Mouse (Mus musculus) stomach, embryonic 14.5 days (tissue): Measurements from ENCODE around the gene 1700016K19Rik. TPM values are rescaled to one million over a fixed set of nuclear protein-coding genes. Genes with fewer than 3 reads are reported as not detected.
A peak's percentile ranks its signal among the peaks of the same experiment; 100 is the strongest.

Experiments
- ATAC-seq: fragments of 200-750 bp; cut with Nextera tagmentation; 2 replicates; pipeline ENCODE4 v1.8.0; 2017; ENCODE audit warnings: low read depth, moderate TSS enrichment; ENCODE audit not compliant: insufficient number of reproducible peaks, insufficient read depth, low FRiP score
- H3K27ac ChIP-seq: fragments of 300-500 bp; sonication (generic); 2 replicates; pipeline ENCODE4 v1.5.1; 2014; ENCODE audit warnings: mild to moderate bottlenecking, low read length, moderate library complexity, mixed read lengths
- H3K27me3 ChIP-seq: fragments of 300-500 bp; sonication (generic); 2 replicates; pipeline ENCODE4 v1.6.1; 2014; ENCODE audit warnings: low read length, control low read depth, mixed read lengths; ENCODE audit not compliant: control insufficient read depth, insufficient read depth
- H3K36me3 ChIP-seq: fragments of 300-500 bp; sonication (generic); 2 replicates; pipeline ENCODE4 v1.6.1; 2014; ENCODE audit warnings: mild to moderate bottlenecking, control low read depth, low read length, moderate library complexity, mixed read lengths; ENCODE audit not compliant: control insufficient read depth, insufficient read depth
- H3K4me1 ChIP-seq: fragments of 300-500 bp; sonication (generic); 2 replicates; pipeline ENCODE4 v1.6.1; 2014; ENCODE audit warnings: low read length, control low read depth, mixed read lengths; ENCODE audit not compliant: control insufficient read depth, insufficient read depth
- H3K4me2 ChIP-seq: fragments of 300-500 bp; sonication (generic); replicated peaks from 2 replicates; pipeline ENCODE4 v1.6.1; 2014; ENCODE audit warnings: low read depth, low read length, control low read depth
- H3K4me3 ChIP-seq: fragments of 300-500 bp; sonication (generic); 2 replicates; pipeline ENCODE4 v1.5.1; 2014; ENCODE audit warnings: low read depth, low read length, control low read depth
- H3K9ac ChIP-seq: fragments of 300-500 bp; sonication (generic); replicated peaks from 2 replicates; pipeline ENCODE4 v1.6.1; 2014; ENCODE audit warnings: low read depth, mild to moderate bottlenecking, control low read depth, low read length, moderate library complexity, mixed read lengths
- H3K9me3 ChIP-seq: fragments of 300-500 bp; sonication (generic); 2 replicates; pipeline ENCODE4 v1.6.1; 2016; ENCODE audit warnings: low read depth, low read length, control low read depth; ENCODE audit not compliant: control insufficient read depth
- whole genome bisulfite sequencing: fragments of 180-500 bp; shearing (Covaris S2); extraction: QIAGEN DNeasy Blood & Tissue Kit; methylation state at CpG from one replicate; pipeline ENCODE4 v1.1.7; 2014; 5-methylcytosine and 5-hydroxymethylcytosine counted together
- polyA plus RNA-seq: library from polyadenylated mRNA; unstranded; fragments of >200 nt; fragmentation: Nextera tagmentation; extraction: Ambion mirVana; gene quantifications from 2 replicates; pipeline ENCODE4 v1.2.1, GENCODE M21; 2014

Gene 1700016K19Rik
- polyA plus RNA-seq, 1 experiment from 2014 or later: 3.2 TPM

DNA sequence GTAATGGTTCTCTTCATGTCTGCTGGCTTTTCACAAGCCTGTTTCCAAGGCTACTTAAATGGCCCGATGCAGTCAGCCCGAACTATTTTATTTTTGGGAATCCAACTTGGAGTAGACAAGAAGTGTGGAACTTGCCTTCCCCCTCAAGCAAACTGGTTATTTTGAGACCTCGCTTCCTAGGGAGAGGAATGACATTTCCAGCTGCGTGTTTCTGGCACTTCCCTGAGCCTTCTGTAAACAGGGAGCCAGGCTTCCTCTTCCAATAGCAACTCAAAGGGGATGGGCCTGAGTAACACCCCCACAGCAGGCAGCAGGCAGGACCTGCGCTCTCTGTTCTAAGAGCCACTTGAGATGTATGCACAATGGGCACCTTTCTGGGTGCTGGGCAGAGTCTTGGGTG lies 43.2 kb downstream of the 1700016K19Rik start:
- no peak overlapping the region for H3K4me2 ChIP-seq
- 32% methylated on average over 5 of the region's 5 CpGs for WGBS
- H3K4me1 ChIP-seq: peaks cover 15% of the 10 kb centered on the region
- H3K9ac ChIP-seq: no peak overlapping the region
- no peak for ATAC-seq
- H3K27me3 ChIP-seq: no peaks in the 10 kb centered on the region
- H3K27ac ChIP-seq: no peak overlapping the region; the same call in 1 of the 2 replicates
- H3K9me3 ChIP-seq: no peaks in the 10 kb centered on the region
- no peak overlapping the region for H3K4me3 ChIP-seq
- 0 out of 2 replicates have a peak, but pooled peaks cover 3% of the 10 kb centered on the region for H3K36me3 ChIP-seq

DNA sequence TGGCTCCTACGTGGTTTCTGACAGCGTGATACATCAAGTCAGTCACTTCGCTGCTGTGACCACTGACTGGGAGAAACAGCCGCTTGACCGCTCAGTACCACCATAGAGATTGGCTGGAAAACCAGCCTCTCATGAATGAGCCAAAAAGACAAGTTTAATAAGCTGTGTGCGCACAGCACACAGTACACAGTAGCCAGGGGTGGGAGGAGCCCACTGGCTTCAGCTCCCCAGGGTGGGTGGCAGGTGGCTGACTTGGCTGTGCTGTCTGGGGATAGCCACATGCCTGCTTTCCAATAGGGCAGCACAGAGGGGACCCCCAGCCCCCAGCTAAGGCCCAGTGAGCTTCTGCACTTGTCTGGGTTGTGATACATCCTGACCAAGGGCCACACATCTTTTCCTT lies 44.8 kb downstream of the 1700016K19Rik start:
- 74% methylated on average over 6 of the region's 6 CpGs for WGBS
- no peaks in the 10 kb centered on the region for H3K27me3 ChIP-seq
- no peak overlapping the region for H3K9ac ChIP-seq
- H3K27ac ChIP-seq: no peak overlapping the region
- H3K4me1 ChIP-seq: peaks cover 15% of the 10 kb centered on the region
- H3K36me3 ChIP-seq: 0 out of 2 replicates have a peak, but pooled peaks cover 3% of the 10 kb centered on the region
- no peak for ATAC-seq
- no peaks in the 10 kb centered on the region for H3K9me3 ChIP-seq
- no peak overlapping the region for H3K4me2 ChIP-seq
- no peak overlapping the region for H3K4me3 ChIP-seq

- Histone ChIP-seq H3K4me2 (no peak overlapping the region), H3K27ac (no peak overlapping the region), H3K9me3 (no peaks in the 10 kb centered on the region), H3K4me3 (no peak overlapping the region), H3K9ac (no peak overlapping the region), H3K4me1 (peaks cover 15% of the 10 kb centered on the region), H3K27me3 (no peaks in the 10 kb centered on the region), H3K36me3 (0 out of 2 replicates have a peak, but pooled peaks cover 3% of the 10 kb centered on the region)
- ATAC-seq: no peak
- WGBS: 75% methylated on average over 6 of the region's 6 CpGs
Measured at GRCm38 (mm10) chr11:76045367-76045766, 45.7 kb downstream of the 1700016K19Rik start.

DNA sequence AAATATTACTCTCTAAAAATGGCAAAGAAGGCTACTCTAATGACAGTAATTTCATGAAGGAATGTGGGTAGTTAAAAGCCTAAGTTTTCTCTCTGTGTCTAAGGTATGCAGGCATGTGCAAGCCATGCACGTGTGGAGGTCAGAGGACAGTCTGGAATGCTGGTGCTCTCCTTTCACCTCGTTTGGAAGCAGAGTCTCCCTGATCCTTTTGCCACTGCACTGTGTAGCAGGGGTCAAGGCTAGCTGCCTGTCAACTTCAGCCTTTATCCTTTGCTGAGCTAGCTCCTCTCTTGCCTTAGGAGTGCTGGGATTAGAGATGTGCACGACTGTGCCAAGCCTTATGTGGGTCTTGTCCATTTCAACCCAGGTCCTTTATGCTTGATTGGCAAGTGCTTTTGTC lies 50.8 kb downstream of the 1700016K19Rik start:
- 33% methylated on average over 3 of the region's 3 CpGs for WGBS
- Histone ChIP-seq H3K9ac (no peak overlapping the region), H3K4me2 (no peak overlapping the region), H3K4me3 (no peak overlapping the region), H3K9me3 (no peaks in the 10 kb centered on the region), H3K36me3 (no peaks in the 10 kb centered on the region), H3K27ac (no peak overlapping the region), H3K27me3 (no peaks in the 10 kb centered on the region), H3K4me1 (peaks cover 6% of the 10 kb centered on the region; the same call in 1 of the 2 replicates)
- ATAC-seq: no peak

- no peaks in the 10 kb centered on the region for H3K27me3 ChIP-seq
- no peaks in the 10 kb centered on the region for H3K9me3 ChIP-seq
- WGBS: 34% methylated on average over 5 of the region's 5 CpGs
- ATAC-seq: 0 out of 2 replicates have a peak, but pooled peaks have one; percentile 42
- H3K9ac ChIP-seq: no peak overlapping the region
- no peaks in the 10 kb centered on the region for H3K36me3 ChIP-seq
- peaks cover 6% of the 10 kb centered on the region; the same call in 1 of the 2 replicates for H3K4me1 ChIP-seq
- no peak overlapping the region for H3K4me3 ChIP-seq
- no peak overlapping the region for H3K27ac ChIP-seq
- H3K4me2 ChIP-seq: no peak overlapping the region
Measured at GRCm38 (mm10) chr11:76050967-76051512, 51.3 kb downstream of the 1700016K19Rik start.

GRCm38 (mm10) chr11:76052496-76052895 lies 52.8 kb downstream of the 1700016K19Rik start:
- 77% methylated on average over 5 of the region's 5 CpGs for WGBS
- ATAC-seq: no peak
- H3K9me3 ChIP-seq: no peaks in the 10 kb centered on the region
- no peak overlapping the region for H3K4me2 ChIP-seq
- H3K4me3 ChIP-seq: no peak overlapping the region
- no peaks in the 10 kb centered on the region for H3K36me3 ChIP-seq
- peaks cover 6% of the 10 kb centered on the region; the same call in 1 of the 2 replicates for H3K4me1 ChIP-seq
- H3K27me3 ChIP-seq: no peaks in the 10 kb centered on the region
- H3K27ac ChIP-seq: no peak overlapping the region
- H3K9ac ChIP-seq: no peak overlapping the region

Other genes with a start within 250 kb of the 1700016K19Rik start
- 2.5 and 2.6 TPM in 2 replicates for gene Doc2b, start 203.9 kb upstream of the 1700016K19Rik start, polyA plus RNA-seq
- 8.6 and 10.6 TPM in 2 replicates for gene Rph3al, start 61.5 kb upstream of the 1700016K19Rik start, polyA plus RNA-seq
- gene Rflnb, start 27.9 kb downstream of the 1700016K19Rik start, polyA plus RNA-seq: 42.8 and 44.5 TPM in 2 replicates
- 39.2 and 41.7 TPM in 2 replicates for gene Vps53, start 179.7 kb downstream of the 1700016K19Rik start, polyA plus RNA-seq
- 73.3 and 80.6 TPM in 2 replicates for gene Fam57a, start 179.8 kb downstream of the 1700016K19Rik start, polyA plus RNA-seq
- 0.49 and 1.3 TPM in 2 replicates for gene Dbil5, start 217.7 kb downstream of the 1700016K19Rik start, polyA plus RNA-seq
- 29.1 and 31.8 TPM in 2 replicates for gene Gemin4, start 217.8 kb downstream of the 1700016K19Rik start, polyA plus RNA-seq
- 24.4 and 26.3 TPM in 2 replicates for gene Mrm3, start 243.8 kb downstream of the 1700016K19Rik start, polyA plus RNA-seq
- 135 and 155 TPM in 2 replicates for gene Glod4, start 243.8 kb downstream of the 1700016K19Rik start, polyA plus RNA-seq